ENCODE assay signal across 8 mouse cellular contexts in the genomic region with DNA sequence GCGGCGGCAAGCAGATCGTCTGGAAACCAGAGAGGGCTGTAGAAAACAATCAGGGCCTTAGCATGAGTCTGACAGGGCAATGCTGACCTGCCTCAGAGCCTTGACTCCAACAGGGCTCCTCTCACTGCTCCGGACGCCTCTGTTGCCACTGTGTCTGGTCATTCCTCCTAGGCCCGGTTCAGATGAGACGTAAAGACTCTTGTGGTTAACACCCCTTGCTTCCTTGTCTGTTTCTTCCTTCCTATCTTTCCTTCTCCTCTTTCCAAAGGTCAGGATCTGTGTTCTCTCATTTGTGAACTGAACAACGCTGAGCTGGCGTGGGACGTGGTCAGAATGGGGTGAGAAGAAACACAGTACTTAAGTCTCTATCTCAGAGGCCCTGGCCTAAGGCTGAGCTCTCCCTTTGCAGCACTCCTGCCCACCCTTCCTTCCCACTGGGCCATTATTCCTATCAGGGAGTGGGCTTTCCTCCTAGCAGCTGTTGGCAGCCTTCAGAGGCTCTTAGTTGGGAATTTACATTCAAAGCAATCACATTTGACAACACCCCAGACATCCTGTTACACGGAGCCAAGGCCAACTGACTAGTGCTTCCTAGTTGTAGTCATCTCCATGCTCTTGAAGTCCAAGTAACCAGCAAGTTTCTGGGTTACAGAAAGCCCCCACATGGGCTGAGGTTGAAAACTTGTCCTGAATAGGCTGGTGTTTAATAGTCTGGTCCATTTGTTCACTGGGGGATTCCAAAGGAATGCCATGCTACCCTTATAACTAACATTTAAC. TPM values are rescaled to one million over a fixed set of nuclear protein-coding genes. Genes with fewer than 3 reads are reported as not detected.
DNase-seq lines count a peak whose midpoint lies in the region; ATAC-seq and TF ChIP-seq lines count a peak whose summit lies in the region.

No protein-coding gene starts in this region.

- TF ChIP-seq CTCF in spleen, adult 2 months (IDR thresholded peaks at IDR 0.05; ENCODE audit: extremely low read depth, insufficient read depth, insufficient read length, insufficient replicate concordance), result no peak

- WGBS in spleen, adult 2 months, result 72% methylated on average over 11 of the region's 11 CpGs
- WGBS in limb, embryonic 15.5 days, result 92% methylated on average over 11 of the region's 11 CpGs
- WGBS in stomach, embryonic 16.5 days, result 82% methylated on average over 11 of the region's 11 CpGs

- peaks cover 5% of the 10 kb centered on the region; the same call in 1 of the 2 replicates for H3K4me1 ChIP-seq in spleen, adult 2 months (ENCODE audit: control insufficient read depth, insufficient read depth, insufficient read length)
- H3K4me1 ChIP-seq in limb, embryonic 15.5 days, result peaks cover 13% of the 10 kb centered on the region
- H3K4me1 ChIP-seq in stomach, embryonic 16.5 days (ENCODE audit: control insufficient read depth, insufficient read depth, low read length), result peaks cover 10% of the 10 kb centered on the region

- H3K36me3 ChIP-seq in spleen, adult 2 months (ENCODE audit: control insufficient read depth, insufficient read depth, low read length), result no peaks in the 10 kb centered on the region
- H3K36me3 ChIP-seq in limb, embryonic 15.5 days, result peaks cover 33% of the 10 kb centered on the region
- H3K36me3 ChIP-seq in stomach, embryonic 16.5 days (ENCODE audit: control insufficient read depth, insufficient read depth, low read length), result peaks cover 6% of the 10 kb centered on the region

- no peak for TF ChIP-seq POLR2A in spleen, adult 2 months (IDR thresholded peaks at IDR 0.05; ENCODE audit: low read depth, low read length)

- peak overlapping the region; percentile 94; the same call in 1 of the 2 replicates for H3K9ac ChIP-seq in limb, embryonic 15.5 days
- H3K9ac ChIP-seq in stomach, embryonic 16.5 days (ENCODE audit: low read length), result peak overlapping the region; percentile 84

- no peak for ATAC-seq in limb, embryonic 15.5 days (ENCODE audit: insufficient number of reproducible peaks, low FRiP score, low TSS enrichment, low read depth)
- no peak for ATAC-seq in stomach, embryonic 16.5 days (ENCODE audit: insufficient read depth, low FRiP score)

- DNase-seq in adrenal gland, postnatal 10 days, result peak; percentile 35
- DNase-seq in adrenal gland, adult 8-10 months, result no peak
- DNase-seq in spleen, adult 2 months (ENCODE audit: low read depth in 1 of 2, low spot score in 2 of 2), result no peak
- DNase-seq in spleen, postnatal 4 days (ENCODE audit: low spot score in 2 of 2), result no peak
- no peak for DNase-seq in layer of hippocampus, postnatal 36 days
- no peak for DNase-seq in spleen, postnatal 14 days (ENCODE audit: low spot score in 2 of 2)

- peak overlapping the region; percentile 32 for H3K27ac ChIP-seq in spleen, adult 2 months (ENCODE audit: insufficient read depth, low read length)
- H3K27ac ChIP-seq in limb, embryonic 15.5 days, result no peak overlapping the region
- 0 out of 2 replicates have a peak overlapping the region, but pooled peaks have one; percentile 72 for H3K27ac ChIP-seq in stomach, embryonic 16.5 days (ENCODE audit: low read length)

- H3K27me3 ChIP-seq in spleen, adult 2 months (ENCODE audit: control insufficient read depth, insufficient read depth, low read length), result no peaks in the 10 kb centered on the region
- H3K27me3 ChIP-seq in limb, embryonic 15.5 days, result no peaks in the 10 kb centered on the region
- no peaks in the 10 kb centered on the region for H3K27me3 ChIP-seq in stomach, embryonic 16.5 days (ENCODE audit: control insufficient read depth, insufficient read depth, low read length)

- H3K4me2 ChIP-seq in limb, embryonic 15.5 days, result peak overlapping the region; percentile 73
- peak overlapping the region; percentile 85 for H3K4me2 ChIP-seq in stomach, embryonic 16.5 days (ENCODE audit: low read depth, low read length)

- H3K4me3 ChIP-seq in spleen, adult 2 months (ENCODE audit: extremely low read depth, insufficient read depth, insufficient read length), result no peak overlapping the region
- H3K4me3 ChIP-seq in limb, embryonic 15.5 days, result peak overlapping the region; percentile 90
- peak overlapping the region; percentile 65 for H3K4me3 ChIP-seq in stomach, embryonic 16.5 days (replicated peaks; ENCODE audit: low read length)

- no peaks in the 10 kb centered on the region for H3K9me3 ChIP-seq in limb, embryonic 15.5 days
- 0 out of 2 replicates have a peak, but pooled peaks cover 3% of the 10 kb centered on the region for H3K9me3 ChIP-seq in stomach, embryonic 16.5 days (replicated peaks; ENCODE audit: control insufficient read depth, low read length)

RNA-seq across cellular contexts. Expression of gene Mcfd2, which starts 1.5 kb away (rescaled TPM):
- 100 to 1,000 TPM; 124 to 155 TPM for total RNA-seq in adrenal gland, postnatal 10 days (2021)
- total RNA-seq in adrenal gland, adult 8-10 months (2022), result 100 to 1,000 TPM; 212 to 358 (median 282) TPM
- 38.5 and 47.0 TPM in 2 replicates for polyA plus RNA-seq in spleen, adult 2 months (2012; rRNA removed)
- 92.1 and 100 TPM in 2 replicates for polyA plus RNA-seq in limb, embryonic 15.5 days (2015; fragmentation: Nextera tagmentation; extraction: Ambion mirVana)
- polyA plus RNA-seq in stomach, embryonic 16.5 days (2015; fragmentation: Nextera tagmentation; extraction: Ambion mirVana), result 132 and 136 TPM in 2 replicates
- total RNA-seq in layer of hippocampus, postnatal 36 days (2021), result 10 to 100 TPM; 60.7 to 62.7 TPM

RNA-seq across cellular contexts. Expression of gene Ttc7, which starts 18.4 kb away (rescaled TPM):
- 10 to 100 TPM; 11.7 to 13.7 TPM for total RNA-seq in adrenal gland, postnatal 10 days (2021)
- total RNA-seq in adrenal gland, adult 8-10 months (2022), result 10 to 100 TPM; 13.5 to 18.6 (median 15.2) TPM
- 88.6 and 234 TPM in 2 replicates for polyA plus RNA-seq in spleen, adult 2 months (2012; rRNA removed)
- polyA plus RNA-seq in limb, embryonic 15.5 days (2015; fragmentation: Nextera tagmentation; extraction: Ambion mirVana), result 11.6 and 14.9 TPM in 2 replicates
- 10.7 and 11.1 TPM in 2 replicates for polyA plus RNA-seq in stomach, embryonic 16.5 days (2015; fragmentation: Nextera tagmentation; extraction: Ambion mirVana)
- total RNA-seq in layer of hippocampus, postnatal 36 days (2021), result 1 to 10 TPM; 6.3 to 8.8 TPM
